Mouse (Mus musculus): ENCODE results near the gene Fgfr2. TPM values are rescaled to one million over a fixed set of nuclear protein-coding genes. Genes with fewer than 3 reads are reported as not detected.
A peak's percentile ranks its signal among the peaks of the same experiment; 100 is the strongest.

Gene Fgfr2
- total and polyA plus RNA-seq, 3 experiments: 47.1 to 245 (median 178) TPM

DNA sequence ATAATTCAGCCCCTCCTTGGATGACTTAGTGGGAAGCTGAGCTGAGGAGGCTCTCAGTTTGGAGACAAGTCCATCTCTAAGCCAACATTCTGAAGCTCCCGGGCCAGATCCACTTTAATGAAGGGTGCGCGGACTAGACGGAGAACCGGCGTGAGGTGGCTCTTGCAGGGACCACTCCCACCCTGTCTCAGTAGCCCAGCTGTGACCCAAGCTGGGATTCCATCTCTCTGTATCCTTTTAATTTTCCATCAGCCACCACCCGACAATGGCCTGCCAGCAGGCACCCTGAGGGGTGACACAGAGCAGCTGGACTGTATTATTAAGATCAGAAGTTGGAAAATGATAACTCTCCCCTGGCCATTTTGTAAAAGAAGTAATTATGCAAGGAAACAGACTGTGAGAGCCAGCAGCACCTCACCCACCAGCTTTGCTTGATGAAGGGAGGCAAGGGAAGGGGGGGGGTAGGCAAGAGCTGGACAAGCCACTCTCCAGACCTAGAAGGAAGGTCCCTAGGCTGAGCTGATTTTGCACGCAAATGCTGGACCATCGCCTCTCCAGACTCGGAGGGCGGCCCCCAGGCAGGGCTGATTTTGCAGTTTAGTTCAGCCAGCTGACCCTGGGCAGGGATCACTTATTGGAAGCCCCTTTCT lies 785.8 kb downstream of the Fgfr2 start:
- DNase-seq: no peak

DNA sequence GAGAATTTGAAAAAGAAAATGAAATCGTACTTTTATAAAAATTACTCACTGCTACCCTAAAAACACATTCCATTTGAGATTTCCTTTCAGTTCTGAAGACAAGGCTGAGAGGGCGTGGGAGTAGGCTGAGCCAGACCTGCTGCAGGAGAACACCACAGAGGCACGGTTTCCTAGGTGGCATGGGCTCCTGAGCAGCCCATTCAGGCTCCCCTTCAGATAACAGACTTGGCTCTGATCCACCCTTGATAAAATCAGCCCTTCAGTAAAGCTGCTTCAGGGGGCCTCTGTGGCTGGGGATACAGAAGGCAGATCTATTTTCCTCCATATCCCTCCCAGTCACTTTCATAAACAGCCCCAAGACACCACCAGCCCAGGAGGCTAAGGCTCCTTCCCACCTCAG lies 786.4 kb downstream of the Fgfr2 start:
- DNase-seq: no peak

DNA sequence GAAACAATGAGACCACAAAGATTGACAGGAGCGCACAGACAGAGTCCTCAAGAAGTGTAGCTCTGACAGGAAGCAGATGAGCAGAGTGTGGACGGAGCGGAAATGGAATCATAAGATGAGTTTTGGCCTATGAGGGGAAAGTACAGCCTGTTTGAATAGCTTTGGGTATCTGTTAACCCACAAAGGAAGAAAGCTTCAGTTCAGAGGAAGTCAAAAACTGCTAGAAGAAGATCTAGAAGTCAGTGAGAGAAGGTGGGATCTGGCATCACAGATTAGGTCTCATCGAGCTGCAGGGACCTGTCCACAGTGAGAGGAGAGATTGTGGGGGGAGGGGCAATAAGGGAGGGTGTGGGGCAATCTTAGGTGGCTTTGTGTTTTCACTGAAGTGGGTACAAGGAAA lies 787.8 kb downstream of the Fgfr2 start:
- no peak for DNase-seq

DNA sequence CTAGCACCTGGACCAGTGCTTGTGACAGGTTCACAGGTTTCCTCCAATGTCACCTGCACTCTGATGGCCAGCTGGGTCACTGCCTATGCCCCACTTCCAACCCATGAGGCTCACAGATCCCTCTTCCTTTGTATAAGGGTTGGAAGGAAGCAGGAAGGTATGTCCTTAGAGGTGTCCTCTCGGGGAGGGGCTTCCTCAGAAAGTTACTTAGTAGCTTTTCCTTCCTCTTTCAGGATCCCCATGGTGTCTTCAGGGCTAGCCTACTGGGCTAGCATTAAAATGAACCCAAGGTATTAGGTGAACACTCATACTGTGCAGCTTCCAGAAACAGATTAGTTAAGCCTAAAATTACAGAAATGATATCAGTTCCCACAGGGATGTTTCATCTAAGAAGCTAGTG lies 790.1 kb downstream of the Fgfr2 start:
- no peak for DNase-seq

DNA sequence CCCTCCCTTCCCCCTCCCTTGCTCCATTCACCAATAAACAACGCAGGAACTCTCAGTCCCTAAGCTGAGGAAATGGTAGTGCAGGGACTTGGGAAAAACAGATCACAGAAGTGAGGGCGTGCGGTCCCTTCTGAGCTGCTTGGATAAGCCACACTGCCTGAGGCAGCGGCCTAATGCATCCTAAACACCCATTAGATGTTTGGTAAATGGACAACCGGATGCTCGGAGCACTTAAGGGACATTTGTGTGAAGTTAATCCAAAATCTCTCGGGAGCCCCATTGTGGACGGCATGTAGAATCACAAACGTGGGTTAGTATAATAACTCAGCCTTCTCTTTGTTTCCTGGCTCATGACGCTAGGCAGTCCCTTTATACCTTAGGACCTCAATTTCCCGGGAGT lies 791.0 kb downstream of the Fgfr2 start:
- no peak for DNase-seq

DNA sequence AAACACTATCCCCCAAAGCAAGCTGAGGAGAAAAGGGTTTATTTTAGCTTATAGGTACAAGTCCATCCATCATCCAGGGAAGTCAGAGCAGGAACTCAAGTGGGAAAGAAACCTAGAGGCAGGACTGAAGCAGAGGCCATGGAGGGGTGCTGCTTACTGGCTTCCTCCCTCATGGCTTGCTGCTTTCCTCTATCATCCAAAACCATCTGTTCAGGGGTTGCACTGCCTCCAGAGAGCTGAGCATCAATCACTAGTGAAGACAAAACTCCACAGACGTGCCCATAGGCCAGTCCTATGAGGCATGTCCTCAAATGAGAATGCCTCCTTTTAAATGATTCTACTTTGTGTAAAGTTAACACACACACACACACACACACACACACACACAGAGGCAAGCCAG lies 793.0 kb downstream of the Fgfr2 start:
- no peak for DNase-seq

DNA sequence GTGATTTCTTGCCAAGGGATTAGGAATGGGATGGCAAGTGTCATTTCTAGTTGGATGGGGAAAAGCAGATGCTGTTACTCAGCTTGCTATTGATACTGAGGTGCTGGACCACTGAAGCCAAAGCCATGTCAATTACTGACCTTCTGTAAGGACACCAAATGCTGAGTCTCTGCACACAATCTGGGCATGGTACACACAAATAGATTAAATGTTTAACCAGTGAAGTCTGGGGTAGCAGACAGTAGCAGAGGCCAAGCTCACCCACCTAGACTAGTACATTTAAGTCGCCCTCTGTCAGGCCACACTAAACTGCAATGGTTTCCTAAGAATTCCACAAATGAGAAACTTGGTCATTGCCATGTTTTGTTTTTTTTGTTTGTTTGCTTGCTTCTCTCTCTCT lies 794.5 kb downstream of the Fgfr2 start:
- DNase-seq: no peak

DNA sequence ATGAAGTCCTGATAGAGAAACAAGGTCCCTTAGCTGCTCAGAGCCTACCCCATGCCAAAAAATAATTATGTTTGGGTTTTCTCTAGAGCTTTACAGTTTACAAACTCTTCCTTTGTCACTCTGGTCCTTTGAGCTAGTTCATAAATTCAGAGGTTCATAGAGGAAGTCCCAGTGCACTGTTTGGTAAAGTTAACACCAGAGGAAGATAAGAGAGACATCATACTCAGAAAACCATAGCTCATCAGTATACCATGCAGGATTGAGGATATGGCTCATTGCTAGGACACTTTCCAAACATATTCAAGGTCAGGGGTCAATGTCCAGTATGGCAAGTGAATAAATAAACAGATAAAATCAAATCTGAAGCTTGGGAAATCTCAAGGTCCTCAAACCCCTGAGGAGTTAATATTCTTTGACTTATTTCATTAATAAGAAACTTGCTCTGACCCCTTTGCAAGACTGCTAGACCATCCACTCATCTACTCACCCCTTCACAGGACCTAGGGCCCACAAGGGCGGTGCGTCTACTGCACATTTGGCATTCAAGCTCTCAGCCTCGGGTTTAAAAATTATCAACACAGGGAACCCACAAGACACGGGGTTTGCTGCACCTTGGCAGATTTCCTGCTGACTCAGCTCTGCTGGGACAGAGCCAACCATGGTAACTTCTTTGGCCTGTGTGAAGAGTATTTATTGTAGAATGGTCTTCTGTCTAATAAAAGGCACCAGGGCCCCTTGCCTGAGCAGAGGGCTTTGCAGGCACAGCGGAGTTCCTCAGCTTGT lies 797.4 kb downstream of the Fgfr2 start:
- peak; percentile 93 for DNase-seq

DNA sequence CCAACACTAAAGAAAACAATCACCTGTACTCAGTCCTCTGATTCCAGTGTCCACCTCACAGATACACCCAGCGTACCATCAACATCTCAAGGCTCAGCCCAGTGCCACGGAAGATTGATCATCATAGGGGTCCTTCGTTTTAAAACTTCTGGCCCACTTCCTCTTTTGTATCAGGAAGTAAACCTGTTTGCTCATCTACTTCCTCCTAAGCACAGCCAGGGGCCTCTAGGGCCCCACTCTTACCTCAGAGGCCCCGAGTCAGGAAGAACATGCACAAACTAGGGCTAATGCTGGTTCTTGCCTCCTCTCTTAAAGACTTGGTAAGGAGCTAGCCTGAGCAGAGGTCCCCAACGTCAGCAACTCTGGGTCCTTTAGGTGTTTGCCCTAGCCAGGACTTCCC lies 799.7 kb downstream of the Fgfr2 start:
- DNase-seq: no peak

DNA sequence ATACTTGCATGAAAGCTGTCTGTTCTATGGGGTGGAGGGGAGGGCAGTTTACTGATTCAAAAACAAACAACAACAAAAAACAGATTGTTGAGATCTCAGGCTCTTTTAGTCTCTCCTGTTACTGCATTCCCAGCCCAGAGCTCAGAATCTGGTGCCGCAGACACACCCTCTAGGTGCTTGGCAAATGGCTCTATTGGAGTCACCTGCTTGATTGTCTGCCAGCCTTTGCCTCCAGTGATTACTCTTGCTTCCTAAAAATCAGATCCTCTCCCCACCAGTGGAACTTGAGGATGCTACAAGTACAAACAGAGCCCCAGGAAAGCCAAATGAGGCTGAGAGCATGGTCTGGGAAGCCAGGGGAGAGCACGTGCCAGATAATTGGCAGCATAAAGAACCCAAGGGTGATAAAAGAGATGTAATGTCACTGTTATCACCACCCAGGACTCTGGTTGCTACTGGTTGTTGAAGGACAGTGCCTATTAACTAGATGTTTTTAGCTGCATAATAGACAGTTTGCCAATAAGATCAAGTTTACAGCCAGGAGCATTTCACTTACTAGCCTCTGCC lies 801.7 kb downstream of the Fgfr2 start:
- DNase-seq: no peak

DNA sequence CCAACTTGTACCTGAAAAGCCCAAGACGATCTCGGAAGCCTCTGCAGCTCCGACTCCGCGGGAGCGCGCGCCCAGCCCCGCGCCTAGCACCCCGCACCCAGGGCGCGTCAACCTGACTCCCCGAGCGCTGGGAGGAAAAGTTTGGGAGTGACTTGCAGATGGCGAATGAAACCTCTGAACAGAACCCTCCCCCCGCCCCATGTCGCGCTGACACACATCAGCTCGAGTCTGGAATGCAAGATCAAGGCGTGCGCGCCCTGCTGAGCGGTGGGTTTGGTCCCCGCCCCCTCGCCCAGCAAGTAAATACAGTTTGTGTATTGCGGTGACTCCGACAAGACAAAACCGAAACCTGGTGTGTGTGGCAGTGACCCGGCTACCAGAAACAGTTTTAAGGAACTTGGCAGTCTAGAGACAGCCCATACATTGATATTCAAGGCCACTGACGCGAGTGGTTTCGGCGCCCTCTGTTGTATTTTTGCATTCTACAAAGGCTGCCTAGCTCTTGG lies 806.1 kb downstream of the Fgfr2 start, which contains the start of gene Chst15:
Gene Chst15 (minus strand): TSS at position 193 of the 506 bp plus-strand sequence.
- peak; percentile 77 for DNase-seq

DNA sequence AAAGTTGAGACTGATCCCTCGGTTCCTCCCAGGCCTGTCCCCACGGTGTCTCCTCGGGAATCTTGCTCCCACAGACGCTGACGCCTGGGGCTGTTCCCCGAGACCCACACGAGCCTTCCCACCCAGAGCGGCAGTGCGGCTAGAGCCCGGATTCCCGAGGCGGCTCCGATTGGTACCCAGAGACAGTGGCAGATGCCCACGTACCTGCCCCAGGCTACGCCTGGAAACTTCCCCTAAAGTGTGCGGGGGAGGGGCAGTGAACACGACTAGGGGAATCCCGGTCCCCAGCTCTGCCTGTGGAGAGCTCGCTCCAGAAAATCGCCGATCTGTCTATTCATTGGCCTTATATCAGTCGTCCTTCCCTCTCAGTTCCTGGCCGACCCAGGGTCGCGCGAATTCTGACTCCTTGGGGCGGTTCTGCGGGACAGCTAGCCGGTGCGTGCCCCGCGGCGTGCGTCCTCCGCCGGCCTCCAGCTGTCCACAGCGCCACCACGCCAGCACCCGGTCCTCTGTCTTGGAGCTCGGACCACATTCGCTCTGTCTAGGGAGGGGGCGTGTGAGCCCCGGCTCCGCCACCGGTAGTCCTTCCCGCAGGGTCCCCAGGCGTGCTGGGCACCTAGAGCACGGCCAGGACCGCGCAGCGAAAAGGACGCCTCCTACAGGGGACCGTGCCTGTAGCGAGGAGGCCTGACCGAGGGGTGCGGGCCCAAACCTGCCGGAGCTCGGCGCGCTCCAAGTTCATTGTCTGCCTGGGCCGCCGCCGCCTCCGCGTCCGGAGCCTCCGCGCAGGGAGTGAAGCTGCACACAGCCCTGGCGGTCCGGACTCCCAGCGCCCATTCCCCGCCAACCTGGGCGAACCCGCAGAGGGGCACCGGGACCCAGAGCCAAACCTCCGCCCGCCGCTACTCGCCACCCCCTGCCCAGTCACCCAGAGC lies 806.8 kb downstream of the Fgfr2 start:
- DNase-seq: peak; percentile 84

DNA sequence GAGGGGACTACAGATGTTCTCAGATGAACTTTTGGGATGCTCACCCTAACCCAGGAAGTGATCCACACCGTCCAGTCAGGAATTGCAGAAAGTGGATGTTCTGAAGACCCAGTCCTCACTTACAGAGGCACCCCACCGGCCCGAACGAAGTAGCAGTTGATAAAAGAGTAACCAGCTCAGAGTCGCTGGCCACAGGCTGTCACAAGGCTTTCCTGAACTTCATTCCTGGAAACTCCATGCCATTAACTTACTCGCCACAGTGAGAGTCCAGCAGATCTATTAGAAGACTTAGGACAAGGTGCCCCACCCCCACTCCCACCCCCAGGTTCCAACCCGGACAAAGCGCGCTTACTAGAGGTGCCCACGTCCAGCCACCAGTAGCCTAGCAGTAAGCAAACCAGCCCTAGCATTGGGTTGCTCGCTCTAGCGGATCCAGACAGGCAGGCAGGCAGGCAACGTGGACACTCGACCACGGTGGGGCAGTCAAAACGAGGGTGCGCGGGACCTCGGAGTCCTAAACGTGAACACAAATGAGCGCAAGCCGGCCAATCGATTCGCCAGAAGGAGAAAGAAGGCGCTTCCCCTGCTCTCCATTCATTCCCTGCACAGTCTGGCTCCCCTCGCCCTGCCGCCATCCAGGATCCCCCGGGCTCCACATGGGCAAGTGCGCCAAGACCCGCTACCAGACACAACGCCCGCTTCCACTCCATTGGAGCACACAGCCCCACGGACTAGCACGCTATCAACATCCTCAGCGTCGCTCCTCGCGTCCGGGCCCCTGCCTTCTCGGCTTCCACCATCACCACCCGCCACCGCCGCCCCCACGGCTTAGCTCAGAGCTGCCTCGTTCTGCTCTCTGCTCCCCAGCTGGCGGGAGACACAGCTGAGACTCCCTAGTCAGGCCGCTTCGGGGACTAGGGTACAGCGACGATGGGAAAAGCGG lies 807.7 kb downstream of the Fgfr2 start:
- peak; percentile 86 for DNase-seq

DNA sequence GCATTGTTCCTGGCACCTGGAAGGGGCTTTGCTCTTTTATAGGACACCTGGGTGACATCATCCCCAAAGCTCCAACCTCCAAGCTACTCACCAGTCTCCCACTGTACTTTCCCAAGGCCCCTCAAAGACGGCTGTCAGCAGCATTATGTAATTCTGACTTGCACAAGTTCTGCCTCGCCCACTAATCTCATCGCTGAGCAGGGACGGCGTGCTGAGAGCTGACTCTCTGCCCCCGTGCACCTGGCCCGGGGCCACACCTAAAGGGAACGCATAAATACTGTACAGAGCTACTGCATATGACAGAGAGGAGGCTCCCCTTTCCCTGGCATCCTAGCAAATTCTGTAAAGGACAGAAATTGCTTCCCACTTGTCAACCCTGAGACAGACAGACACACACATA lies 810.8 kb downstream of the Fgfr2 start:
- DNase-seq: peak; percentile 31

DNA sequence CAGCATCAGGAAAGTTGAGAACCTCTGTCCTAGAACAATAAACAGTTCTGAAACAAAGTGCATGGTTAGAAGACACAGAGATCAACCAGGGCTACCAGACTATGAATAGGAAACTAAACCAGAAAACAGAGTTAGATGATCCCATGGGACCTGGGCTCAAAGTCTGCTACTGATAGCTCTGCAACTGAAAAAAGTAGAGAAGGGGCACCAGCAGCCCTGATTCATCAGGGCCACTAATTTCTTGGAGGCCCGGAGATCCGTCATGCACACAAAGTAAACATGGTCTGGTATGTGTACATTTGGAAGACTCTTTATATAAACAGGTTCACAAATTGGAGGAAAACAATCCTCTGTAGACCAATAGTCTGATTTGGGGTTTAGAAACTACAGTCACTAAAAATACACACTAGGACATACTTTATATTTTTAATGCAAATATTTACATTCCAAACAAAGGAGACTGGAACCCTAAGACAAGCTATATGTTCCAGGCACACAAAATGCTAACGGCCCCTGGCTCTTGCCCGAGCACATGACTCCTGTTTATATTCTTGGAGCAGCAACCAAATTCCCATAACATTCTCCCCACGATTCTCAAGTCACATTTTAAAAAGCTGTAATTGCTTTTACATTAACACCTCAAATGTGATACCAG lies 814.5 kb downstream of the Fgfr2 start:
- DNase-seq: no peak

DNA sequence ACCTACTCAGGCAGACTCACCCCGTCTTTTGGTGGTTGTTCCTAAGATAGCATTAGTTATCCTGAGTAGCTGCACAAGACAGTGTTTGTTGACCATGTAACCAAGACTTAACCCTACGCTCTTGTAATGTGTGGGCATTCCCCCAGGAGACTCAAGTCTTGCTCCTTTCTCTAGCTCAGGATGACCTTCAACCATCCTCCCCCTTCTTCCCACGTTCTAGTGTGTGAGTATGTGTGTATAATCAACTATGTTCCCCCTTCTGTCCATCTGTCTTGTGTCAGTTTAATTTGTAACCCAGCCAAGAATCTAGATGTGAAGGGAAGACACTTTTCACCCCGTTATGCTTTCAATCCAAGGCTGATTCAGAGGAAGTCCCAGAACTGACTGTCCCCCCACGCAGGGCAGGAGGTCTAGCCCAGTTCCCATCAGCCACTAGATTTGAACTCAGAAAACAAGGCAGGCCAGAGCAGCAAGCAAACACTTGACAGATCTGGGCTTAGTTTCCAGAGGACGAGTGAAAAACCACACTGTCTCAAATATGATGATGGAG lies 815.4 kb downstream of the Fgfr2 start:
- no peak for DNase-seq

DNA sequence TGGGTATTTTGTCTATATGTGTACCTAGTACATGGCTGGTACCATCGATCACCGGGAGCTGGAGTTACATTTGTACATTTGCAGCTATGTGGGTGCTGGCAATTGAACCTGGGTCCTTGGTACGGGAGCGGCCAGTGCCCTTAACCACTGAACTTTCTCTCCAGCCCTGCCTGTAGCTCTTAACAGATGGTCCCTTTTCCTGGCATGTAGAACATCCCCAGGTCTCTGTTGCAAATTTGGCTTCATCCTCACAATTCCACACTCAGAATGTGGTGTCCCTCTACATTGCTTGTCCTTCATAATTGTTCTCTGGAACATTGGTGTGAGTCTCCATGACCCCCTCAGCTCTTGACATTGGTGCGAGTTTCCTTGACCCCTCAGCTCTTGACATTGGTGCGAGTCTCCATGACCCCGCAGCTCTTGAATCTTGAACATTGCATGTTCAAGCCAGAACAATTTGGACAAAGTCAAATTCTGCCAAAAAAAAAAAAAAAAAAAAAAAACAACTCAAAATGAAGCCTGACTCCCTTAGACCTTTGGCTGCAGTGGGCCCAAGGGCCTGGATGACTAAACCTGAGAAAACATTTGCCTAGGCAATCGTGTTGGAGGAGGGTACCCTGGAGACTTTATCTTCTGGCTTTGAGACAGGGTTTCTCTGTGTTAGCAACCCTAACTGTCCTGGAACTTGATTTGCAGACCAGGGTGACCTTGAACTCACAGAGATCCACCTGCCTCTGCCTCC lies 816.3 kb downstream of the Fgfr2 start:
- no peak for DNase-seq

DNA sequence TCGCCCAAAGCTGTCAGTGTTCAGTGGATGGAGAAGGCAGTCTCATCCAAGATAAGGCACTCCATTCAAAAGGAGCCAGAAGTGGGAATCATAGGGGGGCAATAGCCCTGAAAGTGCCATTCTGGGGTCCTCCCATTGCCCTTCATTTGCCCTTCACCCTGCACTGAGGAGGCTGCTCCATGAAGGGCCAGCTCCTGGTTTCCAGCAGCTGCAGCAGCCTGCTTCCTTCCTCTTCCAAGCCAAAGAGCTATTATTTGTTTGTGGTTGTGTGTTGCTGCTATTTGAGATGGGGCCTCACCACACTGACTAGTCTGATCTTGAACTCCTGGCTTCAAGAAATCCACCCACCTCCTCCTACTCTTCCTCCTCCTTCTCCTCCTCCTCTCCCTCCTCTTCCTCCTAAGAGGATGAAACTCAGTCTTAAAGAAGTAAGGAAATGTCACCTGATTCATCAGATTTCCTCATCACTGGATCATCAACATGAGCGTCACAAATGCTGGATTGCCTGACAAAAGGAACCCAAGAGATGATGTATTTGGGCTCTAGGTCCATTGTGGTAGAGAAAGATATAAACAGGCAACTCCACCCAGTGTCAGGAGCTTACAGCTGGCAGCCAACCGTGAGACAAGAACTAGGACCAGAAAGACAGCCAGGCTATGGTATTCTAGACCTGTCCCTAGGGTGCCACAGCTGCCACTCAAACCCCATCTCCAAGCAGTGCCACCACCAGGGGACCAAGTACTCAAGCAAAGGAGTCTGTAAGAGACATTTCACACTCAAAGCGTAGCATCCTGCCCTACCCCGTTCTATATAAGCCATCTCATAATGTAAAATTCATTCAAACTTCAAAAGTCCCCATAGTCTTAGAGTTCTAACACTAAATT lies 817.4 kb downstream of the Fgfr2 start:
- DNase-seq: no peak

All from adrenal gland, adult 2 months (tissue).